Mouse (Mus musculus): Measurements from ENCODE around the gene Mob4.
"Not testable (repeated sequence)": the region's sequence is repeated elsewhere in the genome, so short reads cannot be mapped to it uniquely, and the experiment has no call there.

Gene Mob4

DNA sequence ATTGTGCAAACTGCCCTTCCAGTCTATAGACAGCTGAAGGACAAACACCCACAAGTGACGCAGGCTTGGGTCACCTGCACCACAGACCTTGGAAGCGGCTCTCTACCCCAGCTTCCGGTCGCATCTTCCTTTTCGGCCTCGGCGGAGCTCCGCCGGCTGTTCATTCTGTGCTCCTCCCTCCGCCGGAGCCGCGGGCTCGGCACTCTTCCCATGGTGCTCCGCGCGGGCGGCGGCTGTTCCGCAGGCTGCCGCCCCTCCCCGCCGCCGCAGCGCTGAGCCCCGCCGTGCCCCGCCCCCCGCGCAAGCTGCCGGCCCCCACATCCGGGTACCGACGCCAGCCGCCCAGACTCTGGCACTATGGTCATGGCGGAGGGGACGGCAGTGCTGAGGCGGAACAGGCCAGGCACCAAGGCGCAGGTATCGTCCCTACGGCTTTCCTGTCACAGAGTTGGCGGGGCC lies at the start of gene Mob4:
Gene Mob4, plus strand, starts transcription at position 289 of the 459 bp plus-strand sequence.
- peak; percentile 88 to 89 for DNase-seq

DNA sequence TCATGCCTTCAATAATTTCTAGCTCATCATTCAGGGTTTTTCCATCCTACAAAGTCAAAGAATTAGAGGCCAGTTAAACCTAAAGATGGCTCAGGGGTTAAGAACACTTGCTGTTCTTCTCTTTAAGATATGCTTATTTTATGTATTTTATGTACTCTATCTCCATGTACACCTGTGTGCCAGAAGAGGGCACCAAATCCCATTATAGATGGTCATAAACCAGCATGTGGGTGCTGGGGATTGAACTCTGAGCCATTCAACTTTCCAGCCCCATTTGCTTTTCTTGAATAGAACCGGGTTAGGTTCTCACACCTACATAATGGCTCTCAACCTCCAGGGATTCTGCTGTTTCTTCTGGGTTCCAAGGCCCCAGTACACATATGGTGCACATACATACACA lies 48.9 kb upstream of the Mob4 start:
- no peak for DNase-seq

DNA sequence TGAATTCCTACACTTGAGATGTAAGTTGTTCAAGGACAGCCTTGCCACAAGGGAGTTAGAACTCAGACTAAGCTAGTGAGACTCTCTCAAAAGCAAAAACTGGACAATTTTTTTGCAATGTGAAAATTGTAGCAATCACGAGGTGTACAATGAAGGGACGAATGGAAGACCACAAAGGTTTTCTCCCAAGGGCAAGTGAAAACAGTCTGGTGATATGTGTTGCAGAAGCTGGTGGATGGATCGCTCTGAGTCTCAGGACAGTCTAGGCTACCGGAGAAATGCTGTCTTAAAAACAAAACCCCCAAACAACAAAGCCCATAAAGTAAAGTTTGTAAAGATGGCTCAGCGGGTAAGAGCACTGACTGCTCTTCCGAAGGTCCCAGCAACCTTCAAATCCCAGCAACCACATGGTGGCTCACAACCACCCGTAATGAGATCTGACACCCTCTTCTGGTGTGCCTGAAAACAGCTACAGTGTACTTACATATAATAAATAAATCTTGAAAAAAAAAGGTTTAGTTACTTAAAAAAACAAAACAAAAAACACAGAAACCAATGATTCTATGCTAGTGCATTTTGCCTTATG lies 45.2 kb upstream of the Mob4 start:
- no peak for DNase-seq

DNA sequence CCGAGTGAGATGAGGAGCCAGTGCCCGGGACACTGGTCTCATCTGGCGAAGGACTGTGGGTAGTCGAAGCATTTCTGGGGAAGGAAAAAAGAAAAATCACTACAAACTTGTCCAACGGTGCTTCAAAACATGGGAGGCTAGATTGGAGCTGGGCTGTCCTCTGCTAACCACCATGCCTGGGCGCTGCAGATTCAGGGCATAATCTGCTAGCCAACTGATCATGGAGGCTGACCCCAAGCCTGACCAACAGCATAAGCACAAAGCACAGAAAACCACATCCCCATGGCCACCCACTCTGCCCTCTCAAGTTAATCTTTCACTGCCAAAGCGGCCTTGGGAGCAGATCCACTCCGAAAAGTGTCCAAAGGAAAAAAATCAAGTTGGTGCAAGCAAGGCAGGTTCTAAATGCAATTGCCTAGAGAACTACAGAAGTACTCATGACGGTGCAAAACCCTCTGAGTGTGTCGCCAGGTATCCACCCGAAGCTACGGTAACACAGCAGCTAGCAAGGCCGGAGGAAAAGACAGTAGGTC lies 44.1 kb upstream of the Mob4 start:
- DNase-seq: peak; percentile 71

DNA sequence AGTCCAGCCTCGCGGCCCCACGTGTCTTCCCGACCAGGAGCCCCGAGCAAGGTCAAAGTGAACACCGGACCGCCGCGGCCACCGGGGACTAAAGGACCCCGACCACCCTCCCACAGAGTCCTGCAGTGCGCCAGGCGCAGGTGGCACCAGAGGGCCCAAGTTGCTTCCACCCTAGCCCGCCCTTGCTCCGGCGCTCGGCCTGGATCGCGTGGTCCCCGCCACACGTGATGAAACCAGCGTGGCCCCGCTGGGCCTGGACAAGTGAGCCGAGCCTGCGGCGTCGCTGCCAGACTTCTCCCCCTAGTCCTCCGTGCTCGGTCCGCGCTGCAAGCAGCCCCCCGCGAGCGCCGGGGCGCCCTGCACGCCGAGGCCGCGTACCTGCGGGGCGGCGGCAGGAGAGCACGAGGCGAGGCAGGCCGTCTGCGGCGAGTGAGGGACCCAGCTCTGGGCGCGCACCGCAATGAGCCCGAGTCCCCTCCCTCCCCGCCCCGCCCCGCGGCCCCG lies 43.6 kb upstream of the Mob4 start:
- DNase-seq: no peak

DNA sequence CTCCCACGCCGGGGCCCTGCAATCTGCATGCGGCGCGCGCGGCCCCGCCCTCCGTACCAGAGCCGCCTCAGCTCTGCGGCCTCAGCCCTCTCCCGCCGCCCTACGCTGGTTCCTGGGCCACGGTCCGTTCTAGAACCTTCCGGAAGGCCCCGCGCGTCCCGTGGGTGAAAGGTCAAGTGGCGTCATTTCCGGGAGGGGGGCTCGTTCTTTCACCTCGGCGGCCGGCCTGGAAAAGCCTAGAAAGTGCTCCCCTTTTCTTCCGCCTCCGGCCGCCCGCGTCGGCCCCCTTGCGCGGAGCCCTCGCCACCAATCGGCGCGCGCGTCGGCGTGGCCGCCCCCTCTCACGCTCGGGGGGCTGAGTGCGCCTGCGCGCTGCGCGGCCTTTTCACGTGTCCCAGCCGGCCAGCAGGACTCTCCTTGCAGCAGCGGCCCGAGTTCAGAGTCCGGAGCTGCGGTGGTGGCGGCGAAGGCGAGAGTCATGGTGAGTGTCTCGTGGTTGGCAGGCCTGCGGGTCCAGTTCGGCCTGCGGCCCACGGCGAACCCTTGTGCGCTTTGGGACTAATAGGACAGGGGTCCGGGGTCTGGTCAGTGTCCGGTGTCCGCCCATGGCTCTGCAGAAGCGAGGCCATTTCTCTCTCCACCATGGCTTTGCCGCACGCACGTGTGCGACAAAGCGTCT lies 43.0 kb upstream of the Mob4 start, which contains the start of the genes Hspe1 and Hspd1:
Gene Hspe1, plus strand, starts transcription at position 201 of the 679 bp plus-strand sequence.
Gene Hspd1, minus strand, starts transcription at position 312 of the 679 bp plus-strand sequence.
- peak; percentile 99 for DNase-seq

DNA sequence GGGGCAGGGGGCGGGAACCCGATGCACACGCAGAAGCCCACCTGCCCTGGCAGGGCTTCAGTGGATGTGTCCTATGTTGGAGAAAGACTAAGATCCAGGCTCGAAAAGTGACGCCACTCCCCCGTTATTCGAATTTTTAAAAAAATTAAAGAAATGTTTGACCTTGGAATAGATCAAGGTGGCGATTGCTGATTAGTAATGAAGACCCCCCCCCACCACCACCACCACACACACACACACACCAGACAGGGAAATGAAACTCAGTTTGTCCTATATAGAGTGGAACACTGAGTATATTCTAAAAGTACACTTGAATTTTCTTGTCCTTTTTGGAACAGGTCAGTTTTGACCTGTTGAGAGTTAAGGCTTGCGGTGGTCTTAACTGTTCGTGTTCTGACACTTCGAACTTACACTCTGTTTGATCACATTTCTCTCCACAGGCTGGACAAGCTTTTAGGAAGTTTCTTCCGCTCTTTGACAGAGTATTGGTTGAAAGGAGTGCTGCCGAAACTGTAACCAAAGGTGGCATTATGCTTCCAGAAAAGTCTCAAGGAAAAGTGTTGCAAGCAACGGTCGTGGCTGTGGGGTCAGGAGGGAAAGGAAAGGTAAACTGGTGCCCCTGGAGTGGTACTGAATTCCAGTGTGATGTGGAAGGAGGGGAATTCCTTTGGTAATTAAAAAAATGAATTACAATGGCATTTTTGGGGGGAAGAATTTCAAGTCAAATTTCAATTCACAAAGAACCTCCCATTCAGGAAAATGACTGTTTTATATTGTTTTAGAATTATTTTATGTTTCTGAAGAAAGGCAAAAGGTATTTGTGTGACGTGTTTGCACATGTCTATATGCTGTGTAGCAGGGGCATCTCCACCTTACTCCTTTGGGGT lies 42.2 kb upstream of the Mob4 start:
- DNase-seq: no peak

GRCm38 (mm10) chr1:55089498-55090064 lies 41.5 kb upstream of the Mob4 start:
- no peak for DNase-seq

DNA sequence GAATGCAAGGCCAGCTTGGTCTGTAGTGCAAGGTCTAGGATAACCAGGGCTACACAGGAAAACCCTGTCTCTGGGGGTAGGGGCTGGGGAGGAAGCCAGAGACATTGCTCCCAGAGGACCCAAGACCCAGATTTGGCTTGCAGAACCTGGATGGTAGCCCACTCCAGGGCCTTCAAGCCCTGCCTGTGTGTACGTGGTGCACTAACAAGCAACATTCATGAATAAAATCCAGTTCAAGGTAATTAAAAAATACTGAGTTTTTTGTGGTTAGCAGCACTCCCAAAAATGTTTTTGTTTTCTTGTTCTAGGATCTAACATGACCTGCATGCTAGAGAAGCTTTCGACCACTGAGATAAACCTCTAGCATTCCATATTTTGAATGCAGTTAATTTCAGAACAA lies 39.0 kb upstream of the Mob4 start:
- no peak for DNase-seq

DNA sequence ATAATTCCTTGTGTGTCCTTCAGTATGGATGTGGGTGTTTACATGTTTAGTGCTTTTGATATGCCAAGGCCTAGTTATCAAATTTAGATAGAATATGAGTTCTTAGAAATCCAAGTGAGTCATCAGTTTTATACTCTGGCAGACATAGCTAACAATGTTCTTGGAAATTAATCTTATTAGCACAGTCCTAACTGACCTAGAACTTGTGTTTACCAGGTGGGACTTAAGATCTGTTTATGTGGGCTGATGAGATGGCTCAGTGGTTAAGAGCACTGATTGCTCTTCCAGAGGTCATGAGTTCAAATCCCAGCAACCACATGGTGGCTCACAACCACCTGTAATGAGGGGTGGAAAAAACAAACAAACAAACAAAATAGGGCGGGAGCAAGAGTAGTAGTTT lies 38.6 kb upstream of the Mob4 start:
- no peak for DNase-seq

DNA sequence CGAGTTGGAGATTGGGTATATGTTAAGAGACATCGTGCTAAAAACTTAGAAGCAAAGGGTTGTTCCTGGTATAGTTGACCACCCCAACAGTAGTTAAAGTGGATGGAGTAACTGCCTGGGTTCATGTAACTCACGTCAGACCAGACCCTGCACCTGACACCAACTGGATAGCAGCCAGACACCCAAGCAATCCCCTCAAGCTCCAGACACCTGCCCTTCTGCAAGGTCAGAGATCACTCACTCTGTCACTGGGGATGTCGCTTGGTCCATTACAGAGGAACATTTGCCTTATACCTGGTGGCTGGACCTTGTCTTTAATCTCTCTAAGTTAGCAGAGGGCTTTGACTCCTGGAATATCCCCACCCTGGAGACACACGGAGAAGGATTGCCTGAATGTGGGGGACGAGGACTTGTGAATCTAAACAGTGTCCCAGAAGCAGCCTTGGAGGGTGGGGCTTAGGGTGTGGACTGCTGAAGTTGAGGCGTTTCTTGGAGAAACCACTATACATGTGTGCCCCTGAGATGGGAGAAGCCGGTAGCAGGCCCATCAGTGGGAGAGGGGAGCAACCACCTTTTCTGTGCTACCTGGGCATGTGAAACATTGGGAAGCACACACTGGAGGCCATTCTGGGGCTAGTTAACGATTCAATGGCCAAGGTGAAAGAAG lies 24.0 kb upstream of the Mob4 start:
- no peak for DNase-seq

- DNase-seq: no peak
Measured at GRCm38 (mm10) chr1:55107644-55108043, 23.4 kb upstream of the Mob4 start.

GRCm38 (mm10) chr1:55108473-55108872 lies 22.6 kb upstream of the Mob4 start:
- no peak for DNase-seq

- no peak for DNase-seq
Measured at GRCm38 (mm10) chr1:55109066-55109766, 21.8 kb upstream of the Mob4 start.

DNA sequence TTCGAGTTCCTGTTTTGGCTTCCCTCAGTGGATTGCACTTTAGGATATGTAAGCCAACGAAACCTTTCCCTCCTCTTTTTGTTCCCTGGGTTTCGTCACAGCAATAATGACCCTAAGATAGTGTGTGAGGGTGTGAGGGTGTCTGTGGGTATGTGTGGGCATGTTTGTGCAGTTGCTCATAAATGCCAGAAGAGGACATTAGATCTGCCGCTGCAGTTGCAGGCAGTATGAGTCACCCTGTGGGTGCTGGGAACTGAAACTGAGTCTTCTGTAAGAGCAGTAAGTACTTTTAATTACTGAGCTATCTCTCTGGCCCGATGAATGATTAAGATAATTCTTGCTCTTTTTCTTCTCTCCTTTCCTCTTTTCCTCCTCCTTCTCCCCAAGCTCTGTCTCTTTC lies 8.0 kb upstream of the Mob4 start:
- DNase-seq: no peak

- DNase-seq: no peak
Measured at GRCm38 (mm10) chr1:55123561-55123960, 7.5 kb upstream of the Mob4 start.

- DNase-seq: not testable (repeated sequence)
Measured at GRCm38 (mm10) chr1:55124136-55124535, 6.9 kb upstream of the Mob4 start.

GRCm38 (mm10) chr1:55129716-55130115 lies 1.3 kb upstream of the Mob4 start:
- DNase-seq: no peak

GRCm38 (mm10) chr1:55130190-55130916 lies 678 bp upstream of the Mob4 start:
- DNase-seq: no peak

DNA sequence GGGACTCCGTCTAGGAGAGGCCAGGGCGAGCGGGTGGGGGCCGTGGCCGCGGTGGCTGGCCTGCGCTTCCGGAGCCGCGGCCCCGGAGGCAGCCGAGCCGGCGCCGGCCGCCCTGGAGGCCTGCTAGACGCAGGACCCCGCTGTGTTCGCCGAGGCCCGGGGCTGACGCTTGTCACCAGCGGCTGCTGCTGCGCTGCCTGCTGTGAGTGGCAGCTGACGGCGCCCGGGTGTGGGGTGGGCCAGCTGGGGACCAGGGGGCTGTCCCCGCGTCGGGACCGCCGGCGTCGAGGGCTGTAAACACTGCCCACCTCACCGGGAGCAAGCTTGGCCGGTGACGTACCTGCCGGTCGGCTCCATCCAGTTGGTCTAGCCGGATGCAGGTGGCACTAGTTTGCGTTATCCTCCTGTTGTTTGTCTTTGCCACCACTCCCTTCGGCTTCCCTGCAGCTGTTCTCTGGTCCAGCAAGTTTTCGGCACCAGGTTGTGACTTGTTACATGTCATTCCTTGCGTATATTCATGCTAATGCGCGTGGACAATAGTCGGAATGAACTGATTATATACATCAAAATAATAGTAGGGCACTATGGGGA lies 488 bp downstream of the Mob4 start:
- DNase-seq: peak; percentile 34 to 43

Data from kidney, adult 8-10 months (tissue).